Mouse (Mus musculus) cerebellum, adult 11-12 months (tissue): ENCODE results near the gene Gramd1b.

Experiments
- DNase-seq: peaks from one replicate; pipeline ENCODE4 v3.0.0; 2022

The Gramd1b gene

GRCm38 (mm10) chr9:40245974-40246665 lies 285.1 kb downstream of the Gramd1b start:
- DNase-seq = no peak

GRCm38 (mm10) chr9:40245466-40245865 lies 285.7 kb downstream of the Gramd1b start:
- no peak for DNase-seq
